19 mouse cellular contexts compared by ENCODE assay signal in genomic region chr1:43862614-43863013, GRCm38 (mm10). TPM values are rescaled to one million over a fixed set of nuclear protein-coding genes. Genes with fewer than 3 reads are reported as not detected.
DNase-seq lines count a peak whose midpoint lies in the region; ATAC-seq and TF ChIP-seq lines count a peak whose summit lies in the region.
"Had no signal": no experiment of that assay in that cellular context is flagged by ENCODE, and none has a peak within 500 bp of the region (broad histone marks: within the 10 kb centered on the region; RNA-seq: fewer than 3 reads in every experiment).

No protein-coding gene starts in this region.

- no peaks in the 10 kb centered on the region for H3K4me1 ChIP-seq in forebrain, postnatal 0 days (ENCODE audit: insufficient read depth)
- no peaks in the 10 kb centered on the region for H3K4me1 ChIP-seq in forebrain, embryonic 12.5 days
- H3K4me1 ChIP-seq in midbrain, embryonic 14.5 days (ENCODE audit: control insufficient read depth, insufficient read depth, low read length) = no peaks in the 10 kb centered on the region
- H3K4me1 ChIP-seq: embryonic facial prominence, embryonic 13.5 days; hindbrain, embryonic 12.5 days; limb, embryonic 15.5 days; neural tube, embryonic 13.5 days had no signal

- H3K27ac ChIP-seq in forebrain, postnatal 0 days (ENCODE audit: low read depth, low read length) = no peak overlapping the region
- no peak overlapping the region for H3K27ac ChIP-seq in forebrain, embryonic 12.5 days
- no peak overlapping the region for H3K27ac ChIP-seq in midbrain, embryonic 14.5 days (replicated peaks; ENCODE audit: low read depth, low read length)
- H3K27ac ChIP-seq: embryonic facial prominence, embryonic 13.5 days; hindbrain, embryonic 12.5 days; limb, embryonic 15.5 days; neural tube, embryonic 13.5 days; stomach, postnatal 0 days had no signal

- no peaks in the 10 kb centered on the region for H3K36me3 ChIP-seq in forebrain, postnatal 0 days (ENCODE audit: insufficient read depth)
- H3K36me3 ChIP-seq in forebrain, embryonic 12.5 days (replicated peaks) = no peaks in the 10 kb centered on the region
- no peaks in the 10 kb centered on the region for H3K36me3 ChIP-seq in midbrain, embryonic 14.5 days (ENCODE audit: control insufficient read depth, insufficient read depth, low read length)
- H3K36me3 ChIP-seq: embryonic facial prominence, embryonic 13.5 days; hindbrain, embryonic 12.5 days; limb, embryonic 15.5 days; neural tube, embryonic 13.5 days had no signal

- WGBS in forebrain, postnatal 0 days = 96% methylated on average over 4 of the region's 4 CpGs
- 96% methylated on average over 4 of the region's 4 CpGs for WGBS in forebrain, embryonic 12.5 days
- 95% methylated on average over 4 of the region's 4 CpGs for WGBS in midbrain, embryonic 14.5 days

- H3K4me2 ChIP-seq in forebrain, postnatal 0 days (ENCODE audit: low read depth) = no peak overlapping the region
- no peak overlapping the region for H3K4me2 ChIP-seq in forebrain, embryonic 12.5 days
- no peak overlapping the region for H3K4me2 ChIP-seq in midbrain, embryonic 14.5 days (ENCODE audit: low read length)
- H3K4me2 ChIP-seq: embryonic facial prominence, embryonic 13.5 days; hindbrain, embryonic 12.5 days; limb, embryonic 15.5 days; neural tube, embryonic 13.5 days had no signal

- intact Hi-C loops in heart, postnatal 25 days (cut with DNase I) = no loop called here

- no peaks in the 10 kb centered on the region for H3K27me3 ChIP-seq in forebrain, postnatal 0 days (ENCODE audit: insufficient read depth, low read length)
- H3K27me3 ChIP-seq in forebrain, embryonic 12.5 days = no peaks in the 10 kb centered on the region
- no peaks in the 10 kb centered on the region for H3K27me3 ChIP-seq in midbrain, embryonic 14.5 days (ENCODE audit: control insufficient read depth, insufficient read depth, low read length)
- H3K27me3 ChIP-seq: embryonic facial prominence, embryonic 13.5 days; hindbrain, embryonic 12.5 days; limb, embryonic 15.5 days; neural tube, embryonic 13.5 days had no signal

- TF ChIP-seq CTCF in forebrain, postnatal 0 days (IDR thresholded peaks at IDR 0.05; ENCODE audit: low read depth) = no peak

- H3K9ac ChIP-seq in forebrain, postnatal 0 days = no peak overlapping the region
- H3K9ac ChIP-seq in forebrain, embryonic 12.5 days = no peak overlapping the region
- H3K9ac ChIP-seq in midbrain, embryonic 14.5 days (replicated peaks; ENCODE audit: low read length) = no peak overlapping the region
- H3K9ac ChIP-seq: embryonic facial prominence, embryonic 13.5 days; hindbrain, embryonic 12.5 days; limb, embryonic 15.5 days; neural tube, embryonic 13.5 days had no signal

- ATAC-seq in forebrain, postnatal 0 days = no peak
- ATAC-seq in forebrain, embryonic 12.5 days (ENCODE audit: low FRiP score) = no peak
- no peak for ATAC-seq in midbrain, embryonic 14.5 days (ENCODE audit: low FRiP score, low TSS enrichment)
- ATAC-seq: inflammation-experienced regulatory T-cells, adult 6 months had no signal

- H3K4me3 ChIP-seq in forebrain, postnatal 0 days (ENCODE audit: low read depth, low read length) = no peak overlapping the region
- H3K4me3 ChIP-seq in forebrain, embryonic 12.5 days (replicated peaks) = no peak overlapping the region
- no peak overlapping the region for H3K4me3 ChIP-seq in midbrain, embryonic 14.5 days (replicated peaks; ENCODE audit: low read depth, low read length)
- H3K4me3 ChIP-seq: embryonic facial prominence, embryonic 13.5 days; hindbrain, embryonic 12.5 days; limb, embryonic 15.5 days; neural tube, embryonic 13.5 days had no signal

- no peaks in the 10 kb centered on the region for H3K9me3 ChIP-seq in forebrain, postnatal 0 days (ENCODE audit: low read length)
- H3K9me3 ChIP-seq in forebrain, embryonic 12.5 days = no peaks in the 10 kb centered on the region
- no peaks in the 10 kb centered on the region for H3K9me3 ChIP-seq in midbrain, embryonic 14.5 days (ENCODE audit: control insufficient read depth, low read length)
- H3K9me3 ChIP-seq: embryonic facial prominence, embryonic 13.5 days; hindbrain, embryonic 12.5 days; limb, embryonic 15.5 days; neural tube, embryonic 13.5 days had no signal

- peak; percentile 8 for DNase-seq in forebrain, postnatal 0 days
- peak; percentile 13 for DNase-seq in layer of hippocampus, adult 11-12 months (ENCODE audit: low spot score)
- no peak for DNase-seq in layer of hippocampus, postnatal 25 days (ENCODE audit: extremely low spot score in 1 of 2, low spot score in 1 of 2)
- peak; percentile 46 for DNase-seq in brain, adult 2 months (ENCODE audit: low read depth, low spot score)
- DNase-seq in heart, postnatal 25 days (ENCODE audit: low spot score) = no peak
- no peak for DNase-seq in midbrain, embryonic 14.5 days
- DNase-seq: adrenal gland, postnatal 25 days; cerebellum, adult 9-10 months; gastrocnemius, postnatal 36 days; lung, adult 18-20 months; right cerebral cortex, postnatal 25 days; thymus, postnatal 36 days had no signal

RNA-seq across cellular contexts. Expression of gene Uxs1, which starts 35.0 kb away (rescaled TPM):
- 11.6 and 18.0 TPM in 2 replicates for total RNA-seq in forebrain, postnatal 0 days (2014; rRNA removed)
- polyA plus RNA-seq in forebrain, postnatal 0 days (2015; fragmentation: Nextera tagmentation; extraction: Ambion mirVana) = 17.2 and 19.7 TPM in 2 replicates
- 17.8 and 18.5 TPM in 2 replicates for polyA plus RNA-seq in forebrain, embryonic 12.5 days (2016; fragmentation: Nextera tagmentation; extraction: Ambion mirVana)
- total RNA-seq in layer of hippocampus, postnatal 25 days (2021) = 10 to 100 TPM; 41.0 to 42.7 TPM
- total RNA-seq in heart, postnatal 25 days (2021) = 1 to 10 TPM; 8.2 to 9.8 TPM
- 13.9 and 14.8 TPM in 2 replicates for polyA plus RNA-seq in midbrain, embryonic 14.5 days (2014; fragmentation: Nextera tagmentation; extraction: Ambion mirVana)

Comparison
In these comparisons a context has a peak if more than half of its experiments do, and no peak if none do; other contexts are left out.
1. DNase-seq: peak in forebrain, postnatal 0 days (single experiment), layer of hippocampus, adult 11-12 months (single experiment) and brain, adult 2 months (single experiment); none in layer of hippocampus, postnatal 25 days (0 of 2), heart, postnatal 25 days (single experiment) and midbrain, embryonic 14.5 days (single experiment).